Mouse (Mus musculus): Measurements from ENCODE around the gene Clstn3. TPM values are rescaled to one million over a fixed set of nuclear protein-coding genes. Genes with fewer than 3 reads are reported as not detected.

Gene Clstn3
- polyA plus RNA-seq, 1 experiment = 65.4 TPM

GRCm38 (mm10) chr6:124485414-124486144, 21.0 kb upstream of the Clstn3 start:
- TF ChIP-seq GATA1 (IDR thresholded peaks at IDR 0.05; ENCODE audit: low read length) = no peak

- no peak for TF ChIP-seq GATA1 (IDR thresholded peaks at IDR 0.05; ENCODE audit: low read length)
Observed at GRCm38 (mm10) chr6:124484851-124485250, 20.3 kb upstream of the Clstn3 start.

GRCm38 (mm10) chr6:124481571-124481970, 17.0 kb upstream of the Clstn3 start:
- TF ChIP-seq GATA1 (IDR thresholded peaks at IDR 0.05; ENCODE audit: low read length) = no peak

GRCm38 (mm10) chr6:124480295-124480694, 15.7 kb upstream of the Clstn3 start:
- no peak for TF ChIP-seq GATA1 (IDR thresholded peaks at IDR 0.05; ENCODE audit: low read length)

- no peak for TF ChIP-seq GATA1 (IDR thresholded peaks at IDR 0.05; ENCODE audit: low read length)
Observed at GRCm38 (mm10) chr6:124479573-124479930, 15.0 kb upstream of the Clstn3 start.

- no peak for TF ChIP-seq GATA1 (IDR thresholded peaks at IDR 0.05; ENCODE audit: low read length)
Observed at GRCm38 (mm10) chr6:124478874-124479572, 14.4 kb upstream of the Clstn3 start.

GRCm38 (mm10) chr6:124477922-124478651, 13.5 kb upstream of the Clstn3 start:
- no peak for TF ChIP-seq GATA1 (IDR thresholded peaks at IDR 0.05; ENCODE audit: low read length)

GRCm38 (mm10) chr6:124477221-124477655, 12.6 kb upstream of the Clstn3 start:
- TF ChIP-seq GATA1 (IDR thresholded peaks at IDR 0.05; ENCODE audit: low read length) = no peak

- no peak for TF ChIP-seq GATA1 (IDR thresholded peaks at IDR 0.05; ENCODE audit: low read length)
Observed at GRCm38 (mm10) chr6:124476796-124477195, 12.2 kb upstream of the Clstn3 start.

- TF ChIP-seq GATA1 (IDR thresholded peaks at IDR 0.05; ENCODE audit: low read length) = no peak
Observed at GRCm38 (mm10) chr6:124476216-124476615, 11.6 kb upstream of the Clstn3 start.

GRCm38 (mm10) chr6:124474621-124475020, 10.0 kb upstream of the Clstn3 start:
- no peak for TF ChIP-seq GATA1 (IDR thresholded peaks at IDR 0.05; ENCODE audit: low read length)

GRCm38 (mm10) chr6:124472801-124473200, 8.2 kb upstream of the Clstn3 start:
- no peak for TF ChIP-seq GATA1 (IDR thresholded peaks at IDR 0.05; ENCODE audit: low read length)

GRCm38 (mm10) chr6:124471121-124471520, 6.5 kb upstream of the Clstn3 start:
- no peak for TF ChIP-seq GATA1 (IDR thresholded peaks at IDR 0.05; ENCODE audit: low read length)

GRCm38 (mm10) chr6:124465729-124466128, 1.1 kb upstream of the Clstn3 start:
- TF ChIP-seq GATA1 (IDR thresholded peaks at IDR 0.05; ENCODE audit: low read length) = no peak

GRCm38 (mm10) chr6:124465299-124465698, 705 bp upstream of the Clstn3 start:
- no peak for TF ChIP-seq GATA1 (IDR thresholded peaks at IDR 0.05; ENCODE audit: low read length)

GRCm38 (mm10) chr6:124463881-124464291, 708 bp downstream of the Clstn3 start:
- TF ChIP-seq GATA1 (IDR thresholded peaks at IDR 0.05; ENCODE audit: low read length) = no peak
